Mouse (Mus musculus) liver, embryonic 16.5 days (tissue): ENCODE results near the gene Usp31. TPM values are rescaled to one million over a fixed set of nuclear protein-coding genes. Genes with fewer than 3 reads are reported as not detected.

Source experiments
- ATAC-seq: fragments of 200-750 bp; cut with Nextera tagmentation; 2 replicates; pipeline ENCODE4 v1.8.0; 2017; ENCODE audit warnings: low read depth, mild to moderate bottlenecking, moderate number of reproducible peaks, moderate library complexity
- H3K27ac ChIP-seq: fragments of 300-500 bp; sonication (generic); 2 replicates; pipeline ENCODE4 v1.5.1; 2014; ENCODE audit warnings: mild to moderate bottlenecking, low read length
- H3K27me3 ChIP-seq: fragments of 300-500 bp; sonication (generic); 2 replicates; pipeline ENCODE4 v1.6.1; 2014; ENCODE audit warnings: low read depth, low read length, mixed read lengths; ENCODE audit not compliant: control insufficient read depth, insufficient read depth
- H3K36me3 ChIP-seq: fragments of 300-500 bp; sonication (generic); 2 replicates; pipeline ENCODE4 v1.6.1; 2014; ENCODE audit warnings: mild to moderate bottlenecking; ENCODE audit not compliant: control insufficient read depth, insufficient read depth
- H3K4me1 ChIP-seq: fragments of 300-500 bp; sonication (generic); 2 replicates; pipeline ENCODE4 v1.6.1; 2014; ENCODE audit warnings: low read depth, low read length, mixed read lengths; ENCODE audit not compliant: control insufficient read depth
- H3K4me2 ChIP-seq: fragments of 300-500 bp; sonication (generic); 2 replicates; pipeline ENCODE4 v1.6.1; 2014; ENCODE audit warnings: low read depth, low read length, mixed read lengths
- H3K4me3 ChIP-seq: fragments of 300-500 bp; sonication (generic); 2 replicates; pipeline ENCODE4 v1.5.1; 2014; ENCODE audit warnings: low read depth, mild to moderate bottlenecking, low read length
- H3K9ac ChIP-seq: fragments of 300-500 bp; sonication (generic); 2 replicates; pipeline ENCODE4 v1.6.1; 2014; ENCODE audit warnings: low read depth, low read length
- H3K9me3 ChIP-seq: fragments of 300-500 bp; sonication (generic); replicated peaks from 2 replicates; pipeline ENCODE4 v1.6.1; 2016; ENCODE audit warnings: low read length; ENCODE audit not compliant: control insufficient read depth
- WGBS: fragments of 180-500 bp; shearing (Covaris S2); extraction: QIAGEN DNeasy Blood & Tissue Kit; methylation state at CpG from one replicate; pipeline ENCODE4 v1.1.7; 2014; ENCODE audit not compliant: insufficient replicate concordance; 5-methylcytosine and 5-hydroxymethylcytosine counted together
- polyA plus RNA-seq: library from polyadenylated mRNA; unstranded; fragments of >200 nt; fragmentation: Nextera tagmentation; extraction: Ambion mirVana; gene quantifications from 2 replicates; pipeline ENCODE4 v1.2.1, GENCODE M21; 2015

The Usp31 gene
- polyA plus RNA-seq, 1 experiment from 2014 or later = 0.68 TPM

GRCm38 (mm10) chr7:121594623-121595022 lies 112.4 kb downstream of the Usp31 start:
- Histone ChIP-seq H3K36me3 (no peaks in the 10 kb centered on the region), H3K9ac (no peak overlapping the region), H3K4me2 (no peak overlapping the region), H3K27me3 (no peaks in the 10 kb centered on the region), H3K27ac (no peak overlapping the region), H3K9me3 (no peaks in the 10 kb centered on the region), H3K4me3 (no peak overlapping the region), H3K4me1 (no peaks in the 10 kb centered on the region)
- 44% methylated on average over 1 of the region's 1 CpGs for WGBS
- ATAC-seq = no peak

Other genes with a start within 250 kb of the Usp31 start
- gene Scnn1g, start 27.2 kb upstream of the Usp31 start, polyA plus RNA-seq = not detected in 2 replicates
- not detected in 2 replicates for gene Scnn1b, start 157.8 kb upstream of the Usp31 start, polyA plus RNA-seq